Mouse (Mus musculus) brain, embryonic 14.5 days (tissue): ENCODE measurements around the gene Trip4.

Experiments
- CTCF ChIP-seq: fragments of 200-500 bp; IDR thresholded peaks from 2 replicates; pipeline ENCODE4 v1.5.1; 2012; ENCODE audit warnings: inconsistent platforms, mild to moderate bottlenecking, moderate library complexity, borderline replicate concordance; ENCODE audit not compliant: insufficient read depth, insufficient read length; ENCODE audit errors: extremely low read depth
- POLR2A ChIP-seq: fragments of 200-500 bp; IDR thresholded peaks from 2 replicates; pipeline ENCODE4 v1.6.1; 2012; ENCODE audit warnings: mild to moderate bottlenecking, inconsistent platforms, borderline replicate concordance; ENCODE audit not compliant: poor library complexity, insufficient read depth, insufficient read length, severe bottlenecking; ENCODE audit errors: extremely low read depth

DNA sequence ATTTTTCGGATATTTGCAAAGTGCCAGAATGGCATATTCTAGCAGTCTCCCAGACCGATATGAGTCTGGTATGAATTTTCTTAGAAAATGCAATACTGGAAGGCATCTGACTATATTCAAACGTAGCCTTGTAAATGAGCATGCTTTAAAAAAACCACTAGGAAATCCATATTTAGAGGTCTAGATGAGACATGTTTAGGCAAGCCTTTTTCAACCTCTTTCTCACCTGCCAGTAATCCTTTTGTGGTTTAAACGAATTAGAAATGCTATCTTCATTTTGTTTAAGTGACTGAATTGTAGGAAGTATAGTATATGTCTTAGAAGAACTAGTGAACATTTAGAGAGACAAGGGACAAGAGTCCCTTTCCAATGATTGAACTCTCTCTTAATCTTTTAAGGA is 1.2 kb upstream of the Trip4 start:
- TF ChIP-seq POLR2A (no peak), CTCF (no peak)
